Mouse (Mus musculus): Measurements from ENCODE around the gene Smarcb1. TPM values are rescaled to one million over a fixed set of nuclear protein-coding genes. Genes with fewer than 3 reads are reported as not detected.

The Smarcb1 gene
- polyA plus RNA-seq, 1 experiment = 71.1 TPM

- TF ChIP-seq CTCF (IDR thresholded peaks at IDR 0.05; ENCODE audit: low read depth, low read length) = no peak
- TF ChIP-seq EP300 (IDR thresholded peaks at IDR 0.05; ENCODE audit: insufficient read depth, low read depth, low read length) = no peak
- no peak for TF ChIP-seq POLR2A (IDR thresholded peaks at IDR 0.05; ENCODE audit: insufficient read depth, low read length)
- peak overlapping the region; percentile 29 for H3K27ac ChIP-seq (ENCODE audit: insufficient read depth, low read length)
- H3K27me3 ChIP-seq (ENCODE audit: control insufficient read depth, insufficient read depth, low read length, poor library complexity, severe bottlenecking) = no peaks in the 10 kb centered on the region
- H3K9me3 ChIP-seq (replicated peaks; ENCODE audit: control insufficient read depth, insufficient read depth, low read length, poor library complexity, severe bottlenecking) = peaks cover 4% of the 10 kb centered on the region
- peaks cover 26% of the 10 kb centered on the region for H3K36me3 ChIP-seq (ENCODE audit: control insufficient read depth, insufficient read depth, low read length, poor library complexity, severe bottlenecking)
- H3K9ac ChIP-seq (ENCODE audit: low read depth, poor library complexity, severe bottlenecking) = peak overlapping the region; percentile 97
- peak overlapping the region; percentile 96 for H3K4me3 ChIP-seq (ENCODE audit: low read depth, low read length)
- peaks cover 9% of the 10 kb centered on the region for H3K4me1 ChIP-seq (ENCODE audit: control insufficient read depth, insufficient read depth, low read length)
Measured at GRCm38 (mm10) chr10:75859107-75859746, 62.2 kb downstream of the Smarcb1 start.

GRCm38 (mm10) chr10:75857598-75857997 is 63.8 kb downstream of the Smarcb1 start:
- Histone ChIP-seq H3K36me3 (ENCODE audit: control insufficient read depth, insufficient read depth, low read length, poor library complexity, severe bottlenecking) (peaks cover 26% of the 10 kb centered on the region), H3K4me1 (ENCODE audit: control insufficient read depth, insufficient read depth, low read length) (peaks cover 9% of the 10 kb centered on the region), H3K4me3 (ENCODE audit: low read depth, low read length) (0 out of 2 replicates have a peak overlapping the region, but pooled peaks have one; percentile 1), H3K27me3 (ENCODE audit: control insufficient read depth, insufficient read depth, low read length, poor library complexity, severe bottlenecking) (no peaks in the 10 kb centered on the region), H3K27ac (ENCODE audit: insufficient read depth, low read length) (no peak overlapping the region), H3K9me3 (replicated peaks; ENCODE audit: control insufficient read depth, insufficient read depth, low read length, poor library complexity, severe bottlenecking) (no peaks in the 10 kb centered on the region), H3K9ac (ENCODE audit: low read depth, poor library complexity, severe bottlenecking) (no peak overlapping the region)
- no peak for TF ChIP-seq EP300 (IDR thresholded peaks at IDR 0.05; ENCODE audit: insufficient read depth, low read depth, low read length)
- TF ChIP-seq POLR2A (IDR thresholded peaks at IDR 0.05; ENCODE audit: insufficient read depth, low read length) = no peak
- no peak for TF ChIP-seq CTCF (IDR thresholded peaks at IDR 0.05; ENCODE audit: low read depth, low read length)

- peaks cover 26% of the 10 kb centered on the region for H3K36me3 ChIP-seq (ENCODE audit: control insufficient read depth, insufficient read depth, low read length, poor library complexity, severe bottlenecking)
- no peak for TF ChIP-seq CTCF (IDR thresholded peaks at IDR 0.05; ENCODE audit: low read depth, low read length)
- TF ChIP-seq POLR2A (IDR thresholded peaks at IDR 0.05; ENCODE audit: insufficient read depth, low read length) = no peak
- TF ChIP-seq EP300 (IDR thresholded peaks at IDR 0.05; ENCODE audit: insufficient read depth, low read depth, low read length) = no peak
- no peaks in the 10 kb centered on the region for H3K9me3 ChIP-seq (replicated peaks; ENCODE audit: control insufficient read depth, insufficient read depth, low read length, poor library complexity, severe bottlenecking)
- no peak overlapping the region for H3K4me3 ChIP-seq (ENCODE audit: low read depth, low read length)
- H3K27ac ChIP-seq (ENCODE audit: insufficient read depth, low read length) = peak overlapping the region; percentile 14; the same call in 1 of the 2 replicates
- no peak overlapping the region for H3K9ac ChIP-seq (ENCODE audit: low read depth, poor library complexity, severe bottlenecking)
- no peaks in the 10 kb centered on the region for H3K27me3 ChIP-seq (ENCODE audit: control insufficient read depth, insufficient read depth, low read length, poor library complexity, severe bottlenecking)
- peaks cover 9% of the 10 kb centered on the region for H3K4me1 ChIP-seq (ENCODE audit: control insufficient read depth, insufficient read depth, low read length)
Measured at GRCm38 (mm10) chr10:75856976-75857375, 64.4 kb downstream of the Smarcb1 start.

- H3K27ac ChIP-seq (ENCODE audit: insufficient read depth, low read length) = peak overlapping the region; percentile 14; the same call in 1 of the 2 replicates
- peaks cover 26% of the 10 kb centered on the region for H3K36me3 ChIP-seq (ENCODE audit: control insufficient read depth, insufficient read depth, low read length, poor library complexity, severe bottlenecking)
- TF ChIP-seq EP300 (IDR thresholded peaks at IDR 0.05; ENCODE audit: insufficient read depth, low read depth, low read length) = no peak
- TF ChIP-seq CTCF (IDR thresholded peaks at IDR 0.05; ENCODE audit: low read depth, low read length) = no peak
- no peak for TF ChIP-seq POLR2A (IDR thresholded peaks at IDR 0.05; ENCODE audit: insufficient read depth, low read length)
- H3K9me3 ChIP-seq (replicated peaks; ENCODE audit: control insufficient read depth, insufficient read depth, low read length, poor library complexity, severe bottlenecking) = no peaks in the 10 kb centered on the region
- H3K9ac ChIP-seq (ENCODE audit: low read depth, poor library complexity, severe bottlenecking) = no peak overlapping the region
- no peak overlapping the region for H3K4me3 ChIP-seq (ENCODE audit: low read depth, low read length)
- peaks cover 8% of the 10 kb centered on the region for H3K4me1 ChIP-seq (ENCODE audit: control insufficient read depth, insufficient read depth, low read length)
- no peaks in the 10 kb centered on the region for H3K27me3 ChIP-seq (ENCODE audit: control insufficient read depth, insufficient read depth, low read length, poor library complexity, severe bottlenecking)
Measured at GRCm38 (mm10) chr10:75856155-75856907, 65.1 kb downstream of the Smarcb1 start.

- Histone ChIP-seq H3K27me3 (ENCODE audit: control insufficient read depth, insufficient read depth, low read length, poor library complexity, severe bottlenecking) (no peaks in the 10 kb centered on the region), H3K9ac (ENCODE audit: low read depth, poor library complexity, severe bottlenecking) (no peak overlapping the region), H3K9me3 (replicated peaks; ENCODE audit: control insufficient read depth, insufficient read depth, low read length, poor library complexity, severe bottlenecking) (no peaks in the 10 kb centered on the region), H3K4me3 (ENCODE audit: low read depth, low read length) (no peak overlapping the region), H3K27ac (ENCODE audit: insufficient read depth, low read length) (no peak overlapping the region), H3K4me1 (ENCODE audit: control insufficient read depth, insufficient read depth, low read length) (peaks cover 12% of the 10 kb centered on the region), H3K36me3 (ENCODE audit: control insufficient read depth, insufficient read depth, low read length, poor library complexity, severe bottlenecking) (peaks cover 26% of the 10 kb centered on the region)
- TF ChIP-seq POLR2A (IDR thresholded peaks at IDR 0.05; ENCODE audit: insufficient read depth, low read length) = no peak
- no peak for TF ChIP-seq EP300 (IDR thresholded peaks at IDR 0.05; ENCODE audit: insufficient read depth, low read depth, low read length)
- TF ChIP-seq CTCF (IDR thresholded peaks at IDR 0.05; ENCODE audit: low read depth, low read length) = no peak
Measured at GRCm38 (mm10) chr10:75855416-75855981, 65.9 kb downstream of the Smarcb1 start.
